Mouse (Mus musculus) layer of hippocampus, adult 6 months (tissue): ENCODE results near the gene Golga3. TPM values are rescaled to one million over a fixed set of nuclear protein-coding genes. Genes with fewer than 3 reads are reported as not detected.

ENCODE experiments used
- long read RNA-seq, 2 experiments: library from polyadenylated mRNA; unstranded; transcript quantifications; one replicate each; pipeline ENCODE4 v2.0.0; 2019 to 2020
- polyA plus RNA-seq: library from polyadenylated mRNA; unstranded; fragments of <200 nt; fragmentation: Nextera tagmentation; gene quantifications from 2 replicates; pipeline ENCODE4 v1.2.3, GENCODE M21; 2021

Gene Golga3
- 10.3 and 10.9 TPM in 2 replicates for polyA plus RNA-seq
- long read RNA-seq, experiment 1, full-length matches to known transcripts = 6 of 36 reads
- long read RNA-seq, experiment 1, partial matches to known transcripts = 23 of 36 reads
- long read RNA-seq, experiment 1, other reads (novel, unspliced or antisense) = 7 of 36 reads
- long read RNA-seq, experiment 2, full-length matches to known transcripts = 59 of 111 reads
- long read RNA-seq, experiment 2, partial matches to known transcripts = 33 of 111 reads
- long read RNA-seq, experiment 2, other reads (novel, unspliced or antisense) = 19 of 111 reads

DNA sequence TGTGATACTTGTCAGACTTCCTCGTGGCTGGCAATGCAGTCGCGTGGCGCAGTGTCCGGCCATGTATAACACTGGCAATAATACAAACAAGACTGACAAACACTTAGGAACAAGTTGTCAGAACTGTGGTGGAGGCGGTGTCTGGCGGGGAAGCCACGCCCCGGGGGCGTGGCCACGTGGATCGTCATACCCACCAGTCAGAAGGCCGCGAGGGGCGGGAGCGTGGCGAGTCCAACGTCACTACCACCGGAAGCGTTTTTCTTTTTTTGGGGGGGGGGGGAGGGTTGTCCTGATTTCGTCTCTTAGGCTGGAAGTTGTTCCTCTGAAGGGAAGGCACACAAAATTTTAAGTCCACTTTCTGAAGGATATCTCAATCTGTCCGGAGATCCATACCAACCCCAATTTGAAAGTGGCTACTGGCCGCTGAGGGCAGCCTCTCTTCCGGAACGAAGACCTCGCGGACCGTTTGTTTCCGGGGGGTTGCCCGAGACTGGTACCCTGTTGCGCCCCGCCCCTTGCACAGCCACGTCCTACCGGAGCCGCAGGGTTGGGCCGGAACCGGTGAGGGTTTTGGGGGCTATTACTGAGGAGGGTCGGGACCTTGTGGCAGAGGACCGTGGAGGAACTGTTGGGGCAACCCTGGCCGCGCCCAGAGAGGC lies at the start of gene Golga3:
Gene Golga3 (plus strand): TSS at position 340 of the 659 bp plus-strand sequence.

DNA sequence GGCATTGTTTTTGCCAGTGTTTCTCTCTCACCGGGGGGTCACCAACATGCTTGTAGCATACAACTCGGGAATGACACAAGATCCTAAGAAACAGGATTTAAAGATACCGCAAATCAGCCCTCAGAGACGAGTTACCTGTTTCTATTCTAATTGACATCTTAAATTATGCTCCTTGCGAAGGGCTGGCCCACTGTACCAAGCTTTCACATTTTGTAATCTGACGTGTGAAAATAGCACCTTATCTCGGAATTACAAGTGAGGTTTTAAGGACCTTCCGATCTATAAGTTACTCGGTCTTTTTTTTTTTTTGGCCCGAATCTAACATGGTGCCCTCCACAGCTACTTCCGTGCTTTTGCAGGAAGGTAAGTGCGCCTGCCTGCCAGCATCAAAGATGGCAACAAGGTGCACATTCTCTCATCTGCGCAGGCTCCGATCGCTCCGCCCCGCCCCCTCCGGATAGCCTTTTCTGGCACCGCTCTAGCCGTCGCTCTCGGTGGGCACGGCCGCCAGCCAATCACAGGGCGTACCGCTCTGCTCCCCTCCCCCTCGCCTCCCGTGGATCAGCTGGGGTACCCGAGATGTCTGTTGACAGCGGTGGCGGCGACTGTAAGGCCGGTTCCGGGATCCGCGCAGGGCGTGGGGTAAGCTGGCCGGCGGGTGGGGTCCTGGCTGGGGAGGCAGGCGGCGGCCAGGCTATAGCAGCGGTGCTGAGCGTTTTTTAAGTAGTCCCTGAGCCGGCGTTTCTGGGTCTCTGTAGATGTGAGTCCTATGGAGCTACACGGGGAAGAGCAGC lies 41.0 kb upstream of the Golga3 start, which contains the start of gene Chfr:
Gene Chfr (plus strand): TSS at position 550 of the 794 bp plus-strand sequence.

DNA sequence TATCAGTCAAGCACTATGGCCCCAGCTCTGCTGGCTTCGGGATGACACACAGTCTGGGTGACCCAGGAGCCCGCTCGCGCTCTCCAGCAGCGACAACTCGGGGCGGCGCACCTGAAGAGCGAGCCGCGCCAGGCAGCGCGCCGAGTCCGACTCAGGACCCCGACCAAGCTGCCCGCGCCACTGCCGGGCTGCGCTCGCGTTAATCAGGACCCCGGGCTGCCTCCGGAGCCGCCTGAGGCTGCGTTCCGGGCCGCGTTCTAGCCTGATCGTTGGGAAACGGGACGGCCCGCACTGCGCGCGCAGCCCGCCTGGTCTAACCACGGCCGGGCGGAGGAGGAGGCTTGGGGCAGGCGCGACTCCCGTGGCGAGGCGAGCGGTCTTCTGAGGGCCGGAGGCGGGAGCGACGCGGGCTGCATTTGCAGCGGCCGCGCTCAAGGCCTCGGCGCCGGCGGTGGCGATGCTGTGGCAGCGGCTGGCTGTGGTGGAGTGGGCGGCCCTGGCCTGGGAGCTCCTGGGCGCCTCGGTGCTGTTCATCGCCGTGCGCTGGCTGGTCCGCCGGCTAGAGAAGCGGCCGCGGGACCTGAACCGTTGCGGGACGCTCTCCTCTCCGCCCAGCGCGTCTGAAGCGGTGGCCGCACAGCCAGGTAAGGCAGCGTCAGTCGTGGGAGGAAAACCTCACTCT lies 54.4 kb downstream of the Golga3 start, which contains the start of gene Ankle2:
Gene Ankle2 (plus strand): TSS at position 225 of the 682 bp plus-strand sequence.

DNA sequence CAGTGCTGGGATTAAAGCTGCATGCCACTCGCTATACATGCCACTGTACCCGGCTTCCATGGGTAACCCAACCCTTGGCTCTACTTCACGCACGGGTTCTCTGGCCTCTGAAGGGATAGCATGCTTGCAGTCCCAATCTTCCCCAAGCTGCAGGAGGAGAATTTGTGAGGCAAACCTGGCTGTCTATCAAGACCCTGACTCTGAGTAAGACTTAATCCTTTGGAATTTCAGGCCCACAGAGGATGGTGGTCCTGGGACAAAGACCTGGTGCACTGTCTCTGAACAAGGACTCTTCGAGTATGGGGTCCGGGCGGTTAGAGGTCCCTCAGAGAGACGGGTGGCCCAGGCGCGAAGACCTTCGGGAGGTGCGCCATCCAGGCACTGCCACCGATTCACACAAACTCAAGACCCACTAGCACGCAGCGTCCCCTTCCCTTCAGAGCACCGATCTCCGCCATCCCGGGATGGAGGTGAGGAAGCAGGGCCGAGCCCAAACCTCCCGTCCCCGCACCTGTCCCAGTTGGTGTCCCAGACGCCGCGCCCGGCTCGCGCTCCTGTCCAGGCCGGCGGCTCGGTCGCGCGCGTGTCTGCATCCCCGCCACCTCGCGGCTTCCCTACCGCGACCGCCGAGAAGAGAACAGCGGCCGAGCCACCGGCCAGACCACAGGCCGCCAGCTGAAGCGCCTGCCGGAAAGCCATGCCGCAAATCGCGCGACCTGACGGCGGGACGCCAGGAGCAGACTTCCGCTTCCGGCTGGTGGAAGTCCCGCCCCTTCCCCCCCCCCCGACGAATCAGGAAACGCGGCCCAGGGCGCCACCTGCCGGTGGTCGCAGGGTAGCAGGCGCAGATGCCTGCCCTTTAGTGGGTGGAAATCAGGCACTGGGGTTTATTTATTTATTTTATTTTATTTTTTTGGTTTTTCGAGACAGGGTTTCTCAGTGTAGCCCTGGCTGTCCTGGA lies 92.9 kb downstream of the Golga3 start, which contains the start of gene Pgam5:
Gene Pgam5 (minus strand): TSS at position 773 of the 961 bp plus-strand sequence.

Other genes starting within 250 kb of the Golga3 start
- 18.3 and 20.3 TPM in 2 replicates for gene Zfp932, start 180.2 kb upstream of the Golga3 start, polyA plus RNA-seq
- gene Gm17655, start 104.2 kb upstream of the Golga3 start, polyA plus RNA-seq = 1.8 and 2.5 TPM in 2 replicates
- gene Gm35315, start 82.3 kb upstream of the Golga3 start, polyA plus RNA-seq = 0.14 and 0.18 TPM in 2 replicates
- 2.2 and 2.3 TPM in 2 replicates for gene Plcxd1, start 76.7 kb upstream of the Golga3 start, polyA plus RNA-seq
- gene Gtpbp6, start 68.5 kb upstream of the Golga3 start, polyA plus RNA-seq = 32.6 and 39.1 TPM in 2 replicates
- 5.4 and 6.1 TPM in 2 replicates for gene Zfp605, start 66.6 kb upstream of the Golga3 start, polyA plus RNA-seq
- gene Chfr, start 40.9 kb upstream of the Golga3 start, polyA plus RNA-seq = 12.9 and 14.5 TPM in 2 replicates
- 10.8 and 13.0 TPM in 2 replicates for gene Ankle2, start 54.3 kb downstream of the Golga3 start, polyA plus RNA-seq
- 66.1 and 70.1 TPM in 2 replicates for gene Pgam5, start 93.2 kb downstream of the Golga3 start, polyA plus RNA-seq
- 24.7 and 28.2 TPM in 2 replicates for gene Pxmp2, start 109.5 kb downstream of the Golga3 start, polyA plus RNA-seq
- 0.65 and 0.82 TPM in 2 replicates for gene Pole, start 109.6 kb downstream of the Golga3 start, polyA plus RNA-seq
- gene P2rx2, start 166.5 kb downstream of the Golga3 start, polyA plus RNA-seq = 0.09 and 0.11 TPM in 2 replicates
- gene Lrcol1, start 168.0 kb downstream of the Golga3 start, polyA plus RNA-seq = not detected in 2 replicates